Mouse (Mus musculus): ENCODE measurements around the gene Il1f10.

The Il1f10 gene

DNA sequence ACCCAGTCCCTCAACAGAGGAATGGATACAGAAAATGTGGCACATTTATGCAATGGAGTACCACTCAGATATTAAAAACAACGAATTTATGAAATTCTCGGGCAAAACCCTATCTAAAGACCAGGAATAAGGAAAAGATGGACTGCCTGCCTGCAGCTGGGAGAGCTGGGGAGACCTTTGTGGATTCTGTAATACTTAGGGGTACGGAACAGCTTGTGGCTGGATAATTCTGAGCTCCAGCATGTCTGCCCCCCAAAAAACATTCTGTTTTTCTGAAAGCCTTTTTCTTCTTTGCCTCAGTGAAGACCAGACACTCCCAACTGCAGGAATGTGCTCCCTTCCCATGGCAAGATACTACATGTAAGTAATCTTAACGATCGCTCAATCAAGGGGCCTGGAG lies at the start of gene Il1f10:
Gene Il1f10, plus strand, starts transcription at position 301 of the 400 bp plus-strand sequence.
- in situ Hi-C loops (cut with MboI, MseI), result loop anchor here (5.0 kb wide), 1 partner anchor 276 kb away; no protein-coding TSS in a partner anchor

DNA sequence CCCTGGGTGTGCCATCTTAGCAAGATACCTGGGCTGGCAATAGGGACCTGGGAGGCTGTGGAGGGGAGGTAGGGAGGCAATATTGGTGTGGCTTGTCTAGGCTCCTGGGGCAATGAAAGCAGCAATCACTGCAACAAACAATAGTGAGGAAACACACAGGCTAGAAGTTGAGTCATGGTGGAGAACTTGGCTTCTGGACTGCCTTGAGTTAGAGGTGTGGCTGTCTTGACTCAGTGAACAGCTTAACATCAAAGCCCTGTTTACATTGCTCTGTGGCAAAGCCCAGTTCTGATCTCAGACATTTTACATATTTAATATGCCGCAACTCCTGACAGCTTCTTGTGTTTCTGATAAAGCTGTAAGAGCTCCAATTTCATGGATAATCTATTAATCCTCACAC lies 23.5 kb upstream of the Il1f10 start:
- in situ Hi-C loops (cut with MboI, MseI), result loop anchor here (5.0 kb wide), 1 partner anchor 115 kb away; the partner anchor contains the start of gene Il1f8

GRCm38 (mm10) chr2:24273619-24274018 lies 17.4 kb upstream of the Il1f10 start:
- in situ Hi-C loops (cut with MboI, MseI), result no loop called here

DNA sequence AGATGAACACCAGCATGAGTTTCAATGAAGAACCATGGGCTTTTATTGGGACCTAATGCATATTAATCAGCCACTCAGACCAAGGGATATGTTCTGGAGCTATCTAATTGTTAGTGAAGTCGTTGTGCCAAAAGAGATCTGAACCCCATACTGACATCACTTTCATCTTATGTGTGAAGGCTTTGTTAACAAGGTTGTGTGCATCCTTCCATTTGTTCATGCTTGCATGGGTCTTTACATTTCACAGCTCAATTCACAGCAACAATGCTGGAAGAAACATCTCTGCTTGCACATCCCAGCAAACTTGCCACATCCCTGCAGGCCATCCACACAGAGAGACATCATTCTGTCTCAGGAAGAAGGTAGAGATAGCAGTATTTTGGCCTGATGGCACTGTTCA lies 15.8 kb upstream of the Il1f10 start:
- in situ Hi-C loops (cut with MboI, MseI), result no loop called here

- in situ Hi-C loops (cut with MboI, MseI), result no loop called here
These were observed 14.3 kb upstream of the Il1f10 start, which contains the start of gene Il1f5 for GRCm38 (mm10) chr2:24276654-24277053. Il1f5 (plus strand) TSS chr2:24276954.

DNA sequence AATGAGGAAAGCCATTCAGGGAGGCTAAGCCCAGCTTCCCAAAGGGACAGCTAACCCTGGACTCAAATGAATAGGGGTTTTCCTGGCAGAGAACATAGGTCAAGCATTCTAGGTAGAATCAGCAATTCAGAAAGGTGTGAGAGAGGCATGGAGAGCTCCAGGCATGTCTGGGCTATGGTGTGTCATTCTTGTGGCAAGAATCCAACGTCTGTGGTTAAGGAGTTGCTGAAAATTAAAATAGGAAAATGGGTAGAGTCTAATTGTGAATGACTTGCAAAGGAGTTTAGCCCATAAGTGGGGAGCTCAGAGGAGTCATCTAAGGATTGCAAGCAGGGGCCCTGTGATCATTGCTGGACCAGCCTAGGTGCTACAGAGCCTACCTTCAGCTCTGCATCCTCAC lies 3.6 kb downstream of the Il1f10 start:
- in situ Hi-C loops (cut with MboI, MseI), result loop anchor here (5.0 kb wide), 2 partner anchors 58 to 273 kb away; no protein-coding TSS in a partner anchor

DNA sequence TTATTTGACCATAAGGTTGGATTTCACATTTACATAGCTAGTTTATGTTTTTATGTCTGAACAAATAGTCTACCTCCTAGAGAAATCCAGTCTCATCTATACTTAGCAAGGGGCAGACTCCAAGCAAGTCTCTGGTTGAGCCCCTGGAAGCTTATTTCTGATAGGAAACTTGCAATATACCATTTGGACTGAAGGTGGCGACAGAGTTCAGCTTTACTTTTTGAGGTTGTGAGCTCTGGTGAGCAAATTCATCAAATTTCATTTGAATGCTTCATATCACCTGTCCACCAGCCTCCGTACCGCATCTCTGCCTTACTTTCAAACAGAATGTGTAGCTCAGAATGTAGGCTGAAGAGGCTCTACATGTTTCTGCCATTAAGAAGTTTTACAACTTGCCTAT lies 5.8 kb downstream of the Il1f10 start:
- in situ Hi-C loops (cut with MboI, MseI), result loop anchor here (5.0 kb wide), 1 partner anchor 55 kb away; no protein-coding TSS in a partner anchor

DNA sequence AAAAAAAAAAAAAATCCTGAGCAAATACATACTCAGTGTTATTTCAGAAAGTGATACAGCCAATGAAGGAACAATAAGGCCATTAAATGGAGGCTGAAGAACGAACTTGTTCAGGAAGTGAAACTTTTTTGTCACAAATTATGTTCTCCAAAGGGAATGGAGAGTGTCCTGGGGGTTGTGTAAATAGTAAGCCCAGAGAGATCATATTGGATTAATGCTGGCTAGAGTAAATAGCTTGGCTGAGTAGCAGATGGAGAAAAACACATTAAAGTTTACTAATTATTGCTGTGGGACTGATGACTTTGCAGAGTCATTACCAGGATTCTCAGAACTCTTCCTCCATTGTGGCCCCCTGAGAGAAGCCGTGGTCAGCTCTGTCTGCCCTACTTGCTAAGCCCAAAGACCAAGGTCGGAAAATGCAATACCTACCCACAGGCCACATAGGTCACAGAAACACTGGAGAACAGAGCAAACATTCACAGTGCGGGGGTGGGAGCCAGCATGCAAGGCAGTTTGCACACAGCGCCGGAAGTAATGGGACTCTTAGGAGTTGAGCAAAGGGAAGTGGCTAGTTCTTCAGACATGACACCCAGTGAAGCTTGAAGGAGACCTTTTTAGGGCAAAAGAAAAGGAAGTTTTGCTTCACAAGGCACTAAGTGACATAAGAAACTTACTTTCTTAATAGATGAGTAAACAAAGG lies 20.5 kb downstream of the Il1f10 start:
- in situ Hi-C loops (cut with MboI, MseI), result no loop called here

DNA sequence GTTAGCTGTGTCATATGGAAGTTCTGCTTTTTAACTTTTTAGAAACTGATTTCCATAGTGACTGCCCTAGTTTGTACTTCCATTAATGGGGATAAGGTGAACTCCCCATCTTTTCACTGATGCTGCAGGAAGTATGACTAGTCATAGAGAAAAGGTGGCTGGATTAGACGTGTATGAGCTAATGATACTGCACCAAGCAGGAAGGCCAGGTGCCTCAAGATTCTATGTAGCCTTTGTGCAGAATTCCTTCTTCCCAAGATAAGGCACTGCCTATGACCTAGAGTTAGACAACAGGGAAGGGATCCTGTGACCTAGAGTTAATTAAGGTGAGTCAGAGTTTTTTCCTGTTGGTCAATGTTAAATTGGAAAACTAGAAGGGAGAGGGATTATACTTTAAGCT lies 25.9 kb downstream of the Il1f10 start:
- in situ Hi-C loops (cut with MboI, MseI), result no loop called here

- in situ Hi-C loops (cut with MboI, MseI), result no loop called here
These were observed 27.1 kb downstream of the Il1f10 start for GRCm38 (mm10) chr2:24317919-24318598.

DNA sequence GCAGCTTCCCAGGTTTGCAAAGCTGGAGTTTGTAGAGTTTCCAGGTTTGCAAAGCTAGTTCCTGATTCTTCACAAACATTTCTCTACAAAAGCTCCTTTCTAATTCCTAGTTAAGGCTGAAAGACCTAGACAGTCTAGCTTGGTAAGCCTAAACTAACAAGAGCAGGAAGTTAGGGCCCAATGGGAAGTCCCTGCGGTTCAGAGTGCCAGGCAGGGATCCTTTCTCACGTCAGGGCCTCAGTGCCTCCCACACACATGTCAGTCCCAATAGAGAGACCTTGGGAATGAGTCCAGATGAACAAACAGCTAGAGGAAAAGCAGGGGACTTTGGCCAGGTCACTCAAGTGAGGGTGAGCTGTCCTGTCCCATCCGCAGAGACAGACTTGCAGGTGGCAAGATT lies 44.3 kb downstream of the Il1f10 start:
- in situ Hi-C loops (cut with MboI, MseI), result no loop called here

GRCm38 (mm10) chr2:24336545-24336944 lies 45.5 kb downstream of the Il1f10 start, which contains the start of gene Il1rn:
Il1rn (plus strand) TSS chr2:24336853.
- in situ Hi-C loops (cut with MboI, MseI), result no loop called here

- in situ Hi-C loops (cut with MboI, MseI), result loop anchor here (10.0 kb wide), 1 partner anchor 223 kb away; no protein-coding TSS in a partner anchor
These were observed 50.4 kb downstream of the Il1f10 start for GRCm38 (mm10) chr2:24341395-24341885.
